Mouse (Mus musculus): ENCODE data around the gene Card9.

GRCm38 (mm10) chr2:26359983-26360382 lies 735 bp downstream of the Card9 start:
- TF ChIP-seq EP300 (IDR thresholded peaks at IDR 0.05; ENCODE audit: low read depth) (no peak), CTCF (IDR thresholded peaks at IDR 0.05; ENCODE audit: low read depth) (no peak)

Data from liver, embryonic 14.5 days (tissue).